Mouse (Mus musculus) liver, adult 2 months (tissue): ENCODE data around the gene Zfp324.
A peak's percentile ranks its signal among the peaks of the same experiment; 100 is the strongest.

Source experiments
- CTCF ChIP-seq: fragments of 200-500 bp; IDR thresholded peaks from 2 replicates; pipeline ENCODE4 v1.5.1; 2011; ENCODE audit warnings: low read depth, low read length, control low read depth
- POLR2A ChIP-seq: fragments of 200-500 bp; IDR thresholded peaks from 2 replicates; pipeline ENCODE4 v1.6.1; 2011; ENCODE audit warnings: low read length, control low read depth; ENCODE audit not compliant: insufficient read depth; ENCODE audit errors: extremely low read depth

- no peak for TF ChIP-seq CTCF
- TF ChIP-seq POLR2A, result peak; percentile 28; the same call in 1 of the 2 replicates
These were observed 31.6 kb downstream of the Zfp324 start for GRCm38 (mm10) chr7:12997230-12997629.
